ENCODE assay signal across 9 mouse cellular contexts in genomic region chr19:38709376-38709775, GRCm38 (mm10).
DNase-seq lines count a peak whose midpoint lies in the region; ATAC-seq and TF ChIP-seq lines count a peak whose summit lies in the region.
"Had no signal": no experiment of that assay in that cellular context is flagged by ENCODE, and none has a peak within 500 bp of the region (broad histone marks: within the 10 kb centered on the region; RNA-seq: fewer than 3 reads in every experiment).

No protein-coding gene starts in this region.

- TF ChIP-seq CTCF in lung, adult 2 months (IDR thresholded peaks at IDR 0.05; ENCODE audit: insufficient read depth, low read length) = 0 out of 2 replicates have a peak, but pooled peaks have one; percentile 18

- no peak for TF ChIP-seq POLR2A in lung, adult 2 months (IDR thresholded peaks at IDR 0.05; ENCODE audit: borderline replicate concordance, extremely low read depth, low read depth, low read length)

- H3K9me3 ChIP-seq in forebrain, embryonic 14.5 days (replicated peaks; ENCODE audit: control insufficient read depth, low read length) = no peaks in the 10 kb centered on the region
- H3K9me3 ChIP-seq: midbrain, embryonic 12.5 days had no signal

- intact Hi-C loops in left cerebral cortex, postnatal 4 days (cut with DNase I) = no loop called here

- H3K27ac ChIP-seq in forebrain, embryonic 14.5 days (ENCODE audit: low read depth, low read length) = no peak overlapping the region
- H3K27ac ChIP-seq: midbrain, embryonic 12.5 days had no signal

- no peaks in the 10 kb centered on the region for H3K27me3 ChIP-seq in forebrain, embryonic 14.5 days (replicated peaks; ENCODE audit: control insufficient read depth, insufficient read depth, low read length)
- H3K27me3 ChIP-seq: midbrain, embryonic 12.5 days had no signal

- 86% methylated on average over 2 of the region's 2 CpGs for WGBS in lung, adult 2 months
- 76% methylated on average over 2 of the region's 2 CpGs for WGBS in forebrain, embryonic 14.5 days

- no peaks in the 10 kb centered on the region for H3K36me3 ChIP-seq in forebrain, embryonic 14.5 days (ENCODE audit: control insufficient read depth, insufficient read depth, low read length)
- H3K36me3 ChIP-seq: midbrain, embryonic 12.5 days had no signal

- H3K4me3 ChIP-seq in lung, adult 2 months (replicated peaks; ENCODE audit: extremely low read depth, low read depth, low read length) = no peak overlapping the region
- no peak overlapping the region for H3K4me3 ChIP-seq in forebrain, embryonic 14.5 days (ENCODE audit: low read depth, low read length)
- H3K4me3 ChIP-seq: midbrain, embryonic 12.5 days had no signal

- ATAC-seq in forebrain, embryonic 14.5 days = no peak

- no peaks in the 10 kb centered on the region for H3K4me1 ChIP-seq in lung, adult 2 months (ENCODE audit: control insufficient read depth, insufficient read depth, low read length)
- no peaks in the 10 kb centered on the region for H3K4me1 ChIP-seq in forebrain, embryonic 14.5 days (ENCODE audit: control insufficient read depth, insufficient read depth, low read length)
- H3K4me1 ChIP-seq: midbrain, embryonic 12.5 days had no signal

- no peak overlapping the region for H3K9ac ChIP-seq in forebrain, embryonic 14.5 days (ENCODE audit: low read length)
- H3K9ac ChIP-seq: midbrain, embryonic 12.5 days had no signal

- DNase-seq in embryo, embryonic 10 days (ENCODE audit: low spot score) = peak; percentile 31
- DNase-seq in embryo, embryonic 9.5 days (ENCODE audit: extremely low spot score) = no peak
- peak; percentile 32 for DNase-seq in left cerebral cortex, postnatal 4 days
- no peak for DNase-seq in left cerebral cortex, adult 8-10 months (ENCODE audit: low spot score in 2 of 2)
- DNase-seq in adrenal gland, postnatal 14 days = peak; percentile 54
- DNase-seq in lung, adult 2 months = peak; percentile 20
- DNase-seq in frontal cortex, postnatal 25 days (ENCODE audit: low spot score in 2 of 2) = no peak
- DNase-seq in forebrain, embryonic 14.5 days (ENCODE audit: low spot score) = no peak

- no peak overlapping the region for H3K4me2 ChIP-seq in forebrain, embryonic 14.5 days (ENCODE audit: low read length)
- H3K4me2 ChIP-seq: midbrain, embryonic 12.5 days had no signal

Comparison
In these comparisons a context has a peak if more than half of its experiments do, and no peak if none do; other contexts are left out.
1. DNase-seq: peak in embryo, embryonic 10 days (single experiment), left cerebral cortex, postnatal 4 days (single experiment), adrenal gland, postnatal 14 days (single experiment) and lung, adult 2 months (single experiment); none in embryo, embryonic 9.5 days (single experiment), left cerebral cortex, adult 8-10 months (0 of 2), frontal cortex, postnatal 25 days (0 of 2) and forebrain, embryonic 14.5 days (single experiment).